Mouse (Mus musculus) bone marrow, adult 2 months (tissue): ENCODE data around the gene Dagla.

Source experiments
- CTCF ChIP-seq: fragments of 200-500 bp; IDR thresholded peaks from 2 replicates; pipeline ENCODE4 v1.5.1; 2011; ENCODE audit warnings: low read length, control low read depth; ENCODE audit not compliant: control insufficient read depth, insufficient read depth
- POLR2A ChIP-seq: fragments of 200-500 bp; IDR thresholded peaks from 2 replicates; pipeline ENCODE4 v1.6.1; 2011; ENCODE audit warnings: low read depth, mild to moderate bottlenecking, control low read depth, low read length, borderline replicate concordance; ENCODE audit not compliant: control insufficient read depth

DNA sequence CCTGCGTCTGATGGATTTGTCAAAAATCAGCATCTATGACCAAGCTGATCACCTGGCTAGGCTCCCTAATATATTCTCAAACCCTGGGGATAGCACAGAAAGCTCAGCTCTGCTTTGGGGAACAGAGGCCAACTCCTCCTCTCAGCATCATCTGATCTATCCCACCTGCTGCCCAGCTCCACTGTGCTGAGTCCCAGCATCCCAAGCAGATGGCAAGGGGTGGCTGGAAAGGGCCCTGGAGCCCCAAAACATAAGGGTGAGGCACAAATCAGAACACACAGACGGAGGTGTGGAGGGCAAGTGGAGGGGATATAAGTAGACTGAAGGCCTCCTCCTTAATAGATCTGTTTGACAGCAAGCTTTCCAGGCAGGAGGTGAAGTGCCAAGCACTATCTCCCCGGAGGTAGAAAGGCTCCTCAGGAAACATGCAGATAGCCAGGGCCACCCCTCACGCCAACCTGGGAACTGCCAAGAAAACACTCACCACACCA is 2.8 kb downstream of the Dagla start:
- TF ChIP-seq CTCF (no peak), POLR2A (no peak)
